Mouse (Mus musculus): ENCODE data around the gene Klf8.

The Klf8 gene

GRCm38 (mm10) chrX:153439573-153439972, 202.3 kb downstream of the Klf8 start:
- DNase-seq (ENCODE audit: low spot score), result no peak

GRCm38 (mm10) chrX:153440018-153440417, 202.8 kb downstream of the Klf8 start:
- no peak for DNase-seq (ENCODE audit: low spot score)
